Mouse (Mus musculus) heart, embryonic 14.5 days (tissue): ENCODE measurements around the gene Nup50. TPM values are rescaled to one million over a fixed set of nuclear protein-coding genes. Genes with fewer than 3 reads are reported as not detected.
A peak's percentile ranks its signal among the peaks of the same experiment; 100 is the strongest.

Source experiments
- ATAC-seq: fragments of 200-750 bp; cut with Nextera tagmentation; 2 replicates; pipeline ENCODE4 v1.8.0; 2017; ENCODE audit warnings: low read depth, moderate TSS enrichment; ENCODE audit not compliant: insufficient number of reproducible peaks, insufficient read depth, low FRiP score
- H3K27ac ChIP-seq, 2 experiments: fragments of 200-500 bp in 1 of 2; fragments of 300-500 bp in 1 of 2; sonication (generic) in 1 of 2; replicated peaks in 1 of 2; 2 replicates each; pipeline ENCODE4 v1.5.1; 2012 to 2014; ENCODE audit warnings: low read depth in 2 of 2, low read length in 2 of 2, control low read depth in 1 of 2, mild to moderate bottlenecking in 1 of 2, mixed read lengths in 1 of 2; ENCODE audit not compliant: control insufficient read depth in 1 of 2, insufficient read depth in 1 of 2
- H3K27me3 ChIP-seq: fragments of 300-500 bp; sonication (generic); 2 replicates; pipeline ENCODE4 v1.6.1; 2014; ENCODE audit warnings: mild to moderate bottlenecking, low read length, control low read depth; ENCODE audit not compliant: control insufficient read depth, insufficient read depth
- H3K36me3 ChIP-seq: fragments of 300-500 bp; sonication (generic); 2 replicates; pipeline ENCODE4 v1.6.1; 2014; ENCODE audit warnings: mild to moderate bottlenecking, control low read depth, low read length, mixed read lengths; ENCODE audit not compliant: control insufficient read depth, insufficient read depth
- H3K4me1 ChIP-seq, 2 experiments: fragments of 200-500 bp in 1 of 2; fragments of 300-500 bp in 1 of 2; sonication (generic) in 1 of 2; 2 replicates each; pipeline ENCODE4 v1.6.1; 2012 to 2014; ENCODE audit warnings: low read length in 2 of 2, control low read depth in 1 of 2, mixed read lengths in 1 of 2; ENCODE audit not compliant: control insufficient read depth in 2 of 2, insufficient read depth in 2 of 2
- H3K4me2 ChIP-seq: fragments of 300-500 bp; sonication (generic); 2 replicates; pipeline ENCODE4 v1.6.1; 2014; ENCODE audit warnings: mild to moderate bottlenecking, low read length
- H3K4me3 ChIP-seq, 2 experiments: fragments of 200-500 bp in 1 of 2; fragments of 300-500 bp in 1 of 2; sonication (generic) in 1 of 2; 2 replicates each; pipeline ENCODE4 v1.5.1; 2012 to 2014; ENCODE audit warnings: low read length in 2 of 2, mild to moderate bottlenecking in 2 of 2, control low read depth in 1 of 2, low read depth in 1 of 2, moderate library complexity in 1 of 2; ENCODE audit not compliant: control insufficient read depth in 1 of 2, insufficient read depth in 1 of 2
- H3K9ac ChIP-seq: fragments of 300-500 bp; sonication (generic); 2 replicates; pipeline ENCODE4 v1.6.1; 2014; ENCODE audit warnings: mild to moderate bottlenecking, low read length
- H3K9me3 ChIP-seq: fragments of 300-500 bp; sonication (generic); 2 replicates; pipeline ENCODE4 v1.6.1; 2016; ENCODE audit warnings: low read length, control low read depth; ENCODE audit not compliant: control insufficient read depth
- WGBS: fragments of 180-500 bp; shearing (Covaris S2); extraction: QIAGEN DNeasy Blood & Tissue Kit; methylation state at CpG from one replicate; pipeline ENCODE4 v1.1.7; 2014; 5-methylcytosine and 5-hydroxymethylcytosine counted together
- polyA plus RNA-seq: library from polyadenylated mRNA; unstranded; fragments of >200 nt; fragmentation: Nextera tagmentation; extraction: Ambion mirVana; gene quantifications from 2 replicates; pipeline ENCODE4 v1.2.1, GENCODE M21; 2014

Nup50 gene
- polyA plus RNA-seq, 1 experiment from 2014 or later, result 20.4 TPM

DNA sequence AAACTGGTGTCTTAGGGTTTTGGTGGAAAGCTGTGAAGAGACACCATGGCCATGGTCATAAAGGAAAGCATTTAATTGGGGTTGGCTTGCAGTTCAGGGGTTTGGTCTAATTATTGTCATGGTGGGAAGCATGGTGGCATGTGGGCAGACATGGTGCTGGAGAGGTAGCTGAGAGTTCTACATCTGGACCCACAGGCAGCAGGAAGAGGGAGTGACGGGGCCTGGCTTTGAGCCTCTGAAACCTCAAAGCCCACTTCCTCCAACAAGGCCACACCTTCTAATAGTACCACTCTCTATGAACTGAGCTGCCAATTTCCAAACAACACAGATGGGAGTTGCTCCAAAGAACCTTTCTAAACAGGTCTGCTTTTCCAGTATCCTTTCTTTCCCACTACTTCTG is 26.5 kb upstream of the Nup50 start:
- no peaks in the 10 kb centered on the region for H3K36me3 ChIP-seq
- H3K9me3 ChIP-seq, result 0 out of 2 replicates have a peak, but pooled peaks cover 2% of the 10 kb centered on the region
- no peak for ATAC-seq
- H3K9ac ChIP-seq, result no peak overlapping the region
- no peak overlapping the region for H3K27ac ChIP-seq
- no peaks in the 10 kb centered on the region for H3K27me3 ChIP-seq
- 76% methylated on average over 1 of the region's 1 CpGs for WGBS
- no peak overlapping the region for H3K4me2 ChIP-seq
- H3K4me1 ChIP-seq, result peaks cover 0 to 3% of the 10 kb centered on the region in 2 experiments; a peak in 1 of 4 replicates
- H3K4me3 ChIP-seq, result no peak overlapping the region

GRCm38 (mm10) chr15:84898077-84898476 is 25.1 kb upstream of the Nup50 start:
- ATAC-seq, result no peak
- H3K4me3 ChIP-seq, result no peak overlapping the region
- H3K9ac ChIP-seq, result no peak overlapping the region
- no peaks in the 10 kb centered on the region for H3K36me3 ChIP-seq
- 12% methylated on average over 7 of the region's 7 CpGs for WGBS
- H3K4me1 ChIP-seq, result peaks cover 0 to 3% of the 10 kb centered on the region in 2 experiments; a peak in 1 of 4 replicates
- no peak overlapping the region for H3K4me2 ChIP-seq
- 0 out of 2 replicates have a peak, but pooled peaks cover 2% of the 10 kb centered on the region for H3K9me3 ChIP-seq
- H3K27me3 ChIP-seq, result no peaks in the 10 kb centered on the region
- no peak overlapping the region for H3K27ac ChIP-seq

DNA sequence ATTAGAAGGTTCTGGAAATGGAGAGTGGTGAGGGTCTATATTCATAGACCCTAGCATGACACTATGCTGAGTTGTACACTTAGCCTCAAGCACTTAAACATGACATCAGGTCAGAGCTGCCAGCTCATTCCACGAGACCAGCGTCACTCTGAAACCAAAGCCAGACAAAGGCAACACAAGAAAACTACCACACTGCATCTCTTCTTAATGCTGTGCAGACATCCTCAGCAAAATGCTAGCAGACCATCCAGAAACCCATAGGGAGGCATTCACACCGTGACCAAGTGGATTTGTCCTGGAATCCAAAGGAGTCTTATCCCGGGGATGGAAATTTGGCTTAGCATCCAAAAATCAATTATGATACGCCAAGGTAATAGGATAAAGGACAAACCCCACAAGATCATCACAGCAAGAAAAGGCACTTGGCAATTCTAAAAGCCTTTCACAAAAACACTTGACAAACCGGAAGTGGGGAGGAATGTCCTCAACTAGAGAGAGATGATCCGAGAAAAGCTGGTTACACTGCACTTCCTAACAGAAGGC is 19.3 kb upstream of the Nup50 start:
- no peaks in the 10 kb centered on the region for H3K27me3 ChIP-seq
- H3K27ac ChIP-seq, result no peak overlapping the region
- no peak for ATAC-seq
- H3K4me1 ChIP-seq, result no peaks in the 10 kb centered on the region
- no peaks in the 10 kb centered on the region for H3K9me3 ChIP-seq
- H3K9ac ChIP-seq, result no peak overlapping the region
- no peak overlapping the region for H3K4me3 ChIP-seq
- no peaks in the 10 kb centered on the region for H3K36me3 ChIP-seq
- H3K4me2 ChIP-seq, result no peak overlapping the region
- 65% methylated on average over 7 of the region's 7 CpGs for WGBS

GRCm38 (mm10) chr15:84913201-84913600 is 10.0 kb upstream of the Nup50 start:
- peaks cover 8% of the 10 kb centered on the region; the same call in 1 of the 2 replicates for H3K9me3 ChIP-seq
- H3K4me1 ChIP-seq, result no peaks in the 10 kb centered on the region
- H3K9ac ChIP-seq, result no peak overlapping the region
- WGBS, result 85% methylated on average over 3 of the region's 3 CpGs
- no peak overlapping the region for H3K27ac ChIP-seq
- H3K27me3 ChIP-seq, result no peaks in the 10 kb centered on the region
- H3K4me3 ChIP-seq, result no peak overlapping the region
- H3K36me3 ChIP-seq, result no peaks in the 10 kb centered on the region
- ATAC-seq, result no peak
- H3K4me2 ChIP-seq, result no peak overlapping the region

DNA sequence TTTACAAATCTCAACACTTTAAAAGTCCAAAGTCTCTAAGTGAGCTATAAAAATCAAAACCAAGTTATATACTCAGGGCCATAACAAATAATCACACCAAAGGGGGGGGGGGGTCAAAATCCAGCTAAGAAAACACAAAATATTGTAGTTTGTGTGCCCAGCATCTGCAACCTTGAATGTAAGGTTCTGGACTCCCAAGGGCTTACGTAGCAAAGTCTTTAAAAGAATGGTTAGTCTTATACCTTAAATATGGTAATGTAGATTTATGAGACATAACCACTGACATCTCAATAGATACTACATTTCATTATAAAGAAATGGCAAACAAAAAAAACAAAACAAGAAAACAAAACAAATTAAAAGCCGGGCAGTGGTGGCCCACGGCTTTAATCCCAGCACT is 3.3 kb upstream of the Nup50 start, which contains the start of gene Gm29666:
Gene Gm29666 (minus strand): TSS at position 101 of the 400 bp plus-strand sequence.
- Histone ChIP-seq H3K4me1 (peaks cover 0 to 17% of the 10 kb centered on the region in 2 experiments; a peak in 3 of 4 replicates), H3K36me3 (0 out of 2 replicates have a peak, but pooled peaks cover 3% of the 10 kb centered on the region), H3K27me3 (no peaks in the 10 kb centered on the region), H3K9ac (no peak within 1 kb of the TSS), H3K4me3 (no peak within 1 kb of the TSS), H3K9me3 (no peaks in the 10 kb centered on the region), H3K27ac (no peak within 1 kb of the TSS), H3K4me2 (no peak within 1 kb of the TSS)
- no peak for ATAC-seq
- WGBS, result 93% methylated on average over 3 of the region's 3 CpGs

GRCm38 (mm10) chr15:84923508-84924181 is 434 bp downstream of the Nup50 start:
- ATAC-seq, result peak; percentile 78
- H3K36me3 ChIP-seq, result peaks cover 25% of the 10 kb centered on the region
- peak overlapping the region; percentile 90 to 98 for H3K27ac ChIP-seq
- H3K4me1 ChIP-seq, result peaks cover 0 to 23% of the 10 kb centered on the region in 2 experiments; a peak in 3 of 4 replicates
- H3K4me2 ChIP-seq, result peak overlapping the region; percentile 78
- H3K4me3 ChIP-seq, result peak overlapping the region; percentile 65 to 91
- H3K9ac ChIP-seq, result peak overlapping the region; percentile 84
- under 1% methylated on average over 68 of the region's 68 CpGs for WGBS
- H3K9me3 ChIP-seq, result no peaks in the 10 kb centered on the region
- H3K27me3 ChIP-seq, result no peaks in the 10 kb centered on the region

DNA sequence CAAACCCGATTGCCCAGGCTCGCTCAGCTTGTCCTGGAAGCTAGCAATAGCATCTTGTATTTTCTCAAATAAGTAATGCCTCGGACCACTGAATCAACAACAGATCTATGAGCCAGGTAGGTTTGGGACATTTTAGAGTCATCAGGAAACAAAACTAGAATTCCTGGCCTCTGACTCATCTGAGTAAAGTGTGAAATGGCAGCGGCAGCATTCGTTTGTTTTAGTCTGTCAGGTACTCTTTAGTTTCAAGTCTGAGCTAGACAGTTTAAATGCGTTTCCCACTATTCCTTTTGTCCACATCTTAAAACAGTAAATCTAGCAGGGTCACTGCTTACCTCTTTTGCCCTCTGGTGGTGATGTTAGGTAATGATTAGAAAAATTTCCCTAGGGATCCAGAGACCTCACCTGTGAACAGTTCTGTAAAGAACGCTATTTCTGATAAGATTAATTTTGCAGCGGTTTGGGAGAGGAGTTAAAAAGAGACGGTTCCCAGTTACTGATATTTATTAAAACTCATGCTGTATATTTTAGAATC is 1.6 kb downstream of the Nup50 start:
- H3K9ac ChIP-seq, result peak overlapping the region; percentile 84
- 10% methylated on average over 9 of the region's 9 CpGs for WGBS

More for the DNA sequence above, 1.6 kb downstream of the Nup50 start:
- Histone ChIP-seq H3K9me3 (no peaks in the 10 kb centered on the region), H3K27me3 (no peaks in the 10 kb centered on the region), H3K27ac (no peak overlapping the region), H3K4me3 (peak overlapping the region; percentile 34 to 65; a peak in 3 of 4 replicates), H3K4me1 (peaks cover 0 to 23% of the 10 kb centered on the region in 2 experiments; a peak in 3 of 4 replicates), H3K36me3 (peaks cover 37% of the 10 kb centered on the region), H3K4me2 (peak overlapping the region; percentile 78)
- ATAC-seq, result no peak
